Mouse (Mus musculus) limb, embryonic 15.5 days (tissue): ENCODE measurements around the gene Kcnip2. TPM values are rescaled to one million over a fixed set of nuclear protein-coding genes. Genes with fewer than 3 reads are reported as not detected.
"Not testable (repeated sequence)": the region's sequence is repeated elsewhere in the genome, so short reads cannot be mapped to it uniquely, and the experiment has no call there.

Source experiments
- ATAC-seq: fragments of 200-750 bp; cut with Nextera tagmentation; 2 replicates; pipeline ENCODE4 v1.8.0; 2017; ENCODE audit warnings: low read depth, moderate TSS enrichment; ENCODE audit not compliant: insufficient number of reproducible peaks, low FRiP score, low TSS enrichment
- H3K27ac ChIP-seq: fragments of 300-500 bp; sonication (generic); 2 replicates; pipeline ENCODE4 v1.5.1; 2015; ENCODE audit warnings: moderate library complexity, mild to moderate bottlenecking, inconsistent platforms
- H3K27me3 ChIP-seq: fragments of 300-500 bp; sonication (generic); 2 replicates; pipeline ENCODE4 v1.6.1; 2015; ENCODE audit warnings: inconsistent platforms
- H3K36me3 ChIP-seq: fragments of 300-500 bp; sonication (generic); 2 replicates; pipeline ENCODE4 v1.6.1; 2015; ENCODE audit warnings: inconsistent platforms
- H3K4me1 ChIP-seq: fragments of 300-500 bp; sonication (generic); 2 replicates; pipeline ENCODE4 v1.6.1; 2015; ENCODE audit warnings: inconsistent platforms
- H3K4me2 ChIP-seq: fragments of 300-500 bp; sonication (generic); 2 replicates; pipeline ENCODE4 v1.6.1; 2015; ENCODE audit warnings: mild to moderate bottlenecking, inconsistent platforms
- H3K4me3 ChIP-seq: fragments of 300-500 bp; sonication (generic); 2 replicates; pipeline ENCODE4 v1.5.1; 2015; ENCODE audit warnings: mild to moderate bottlenecking, inconsistent platforms
- H3K9ac ChIP-seq: fragments of 300-500 bp; sonication (generic); 2 replicates; pipeline ENCODE4 v1.6.1; 2015; ENCODE audit warnings: inconsistent platforms
- H3K9me3 ChIP-seq: fragments of 300-500 bp; sonication (generic); 2 replicates; pipeline ENCODE4 v1.6.1; 2016; ENCODE audit warnings: inconsistent platforms
- WGBS: fragments of 180-500 bp; shearing (Covaris S2); methylation state at CpG from one replicate; pipeline ENCODE4 v1.1.7; 2015; 5-methylcytosine and 5-hydroxymethylcytosine counted together
- polyA plus RNA-seq: library from polyadenylated mRNA; unstranded; fragments of >200 nt; fragmentation: Nextera tagmentation; extraction: Ambion mirVana; gene quantifications from 2 replicates; pipeline ENCODE4 v1.2.1, GENCODE M21; 2015

Gene Kcnip2
- polyA plus RNA-seq, 1 experiment from 2014 or later: 0.69 TPM

DNA sequence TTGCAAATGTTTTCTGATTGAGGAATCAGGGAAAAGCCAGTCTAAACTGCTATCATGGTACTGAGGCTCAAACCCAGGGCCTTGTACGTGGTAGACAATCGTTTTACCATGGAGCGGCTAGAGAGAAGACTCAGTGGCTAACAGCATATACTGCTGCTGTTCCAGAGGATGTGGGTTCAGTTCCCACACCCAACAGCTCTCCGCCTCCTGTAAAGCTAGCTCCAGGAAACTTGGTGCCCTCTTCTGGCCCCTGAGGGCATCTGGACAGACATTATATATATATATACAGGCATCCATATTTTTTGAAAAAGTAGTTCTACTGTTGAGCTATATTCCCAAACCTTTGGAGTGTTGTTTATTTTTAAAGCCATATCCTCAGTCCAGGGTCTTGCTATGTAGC, 8.1 kb downstream of the Kcnip2 start:
- H3K4me1 ChIP-seq: peaks cover 12% of the 10 kb centered on the region; the same call in 1 of the 2 replicates
- H3K9me3 ChIP-seq: no peaks in the 10 kb centered on the region
- H3K4me2 ChIP-seq: no peak overlapping the region
- WGBS: 95% methylated on average over 4 of the region's 4 CpGs
- H3K27me3 ChIP-seq: peaks cover 17% of the 10 kb centered on the region; the same call in 1 of the 2 replicates
- no peak overlapping the region for H3K4me3 ChIP-seq
- no peak for ATAC-seq
- H3K36me3 ChIP-seq: no peaks in the 10 kb centered on the region
- H3K27ac ChIP-seq: no peak overlapping the region
- no peak overlapping the region for H3K9ac ChIP-seq

DNA sequence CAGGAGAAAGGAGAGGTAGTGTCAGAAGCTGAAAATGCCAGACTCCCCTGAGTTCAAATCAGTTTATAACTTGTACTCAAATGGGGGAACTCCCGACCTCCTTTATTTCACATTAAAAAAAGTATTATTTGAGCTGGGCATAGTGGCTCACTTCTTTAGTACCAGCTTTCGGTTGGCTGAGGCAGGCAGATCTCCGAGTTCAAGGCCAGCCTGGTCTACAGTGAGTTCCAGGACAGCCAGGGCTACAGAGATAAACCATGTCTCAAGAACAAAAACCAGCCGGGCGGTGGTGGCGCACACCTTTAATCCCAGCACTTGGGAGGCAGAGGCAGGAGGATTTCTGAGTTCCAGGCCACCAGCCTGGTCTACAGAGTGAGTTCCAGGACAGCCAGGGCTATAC, 10.0 kb downstream of the Kcnip2 start:
- H3K9ac ChIP-seq, H3K4me1 ChIP-seq, ATAC-seq, H3K9me3 ChIP-seq, H3K36me3 ChIP-seq, H3K4me2 ChIP-seq, H3K27ac ChIP-seq, H3K4me3 ChIP-seq, H3K27me3 ChIP-seq: not testable (repeated sequence)
- WGBS: 90% methylated on average over 6 of the region's 6 CpGs

DNA sequence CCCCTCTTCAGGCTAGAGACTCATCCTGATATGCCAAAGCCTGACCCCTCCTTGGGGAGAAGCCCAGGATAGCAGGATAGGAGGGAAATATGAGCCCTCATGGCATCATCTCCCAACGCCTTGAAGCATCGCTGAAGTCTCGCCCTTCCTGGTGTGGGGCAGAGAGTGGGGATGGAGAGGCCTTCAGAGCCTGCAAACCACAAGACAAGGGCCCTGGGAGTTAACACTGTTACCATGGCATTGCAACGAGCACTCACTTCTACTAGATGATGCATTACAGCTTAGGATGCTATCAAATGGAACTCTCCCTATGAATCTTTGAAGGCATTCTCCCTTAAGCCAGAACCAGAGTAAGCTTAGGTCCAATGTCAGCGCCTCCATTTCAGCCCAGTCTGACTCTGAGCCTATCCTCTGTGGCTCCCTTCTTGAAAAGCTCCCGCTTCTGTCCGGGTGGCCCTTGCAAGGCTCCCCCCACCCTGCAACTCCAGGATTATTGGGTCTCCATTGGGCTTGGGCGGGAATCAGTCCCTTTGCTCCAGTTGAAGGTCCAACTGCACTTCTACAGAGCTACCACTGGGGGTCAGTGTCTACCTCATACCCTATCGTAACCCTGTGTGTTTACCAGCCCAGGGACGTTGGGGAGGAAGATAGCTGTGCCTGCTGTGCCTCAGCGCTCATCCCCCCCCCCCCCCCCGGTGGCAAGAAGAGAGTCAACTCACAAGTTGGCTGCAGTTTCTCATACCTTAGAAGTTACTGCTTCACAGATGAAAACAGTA, 11.1 kb downstream of the Kcnip2 start:
- H3K9me3 ChIP-seq: no peaks in the 10 kb centered on the region
- H3K4me1 ChIP-seq: 0 out of 2 replicates have a peak, but pooled peaks cover 2% of the 10 kb centered on the region
- H3K9ac ChIP-seq: no peak overlapping the region
- ATAC-seq: no peak
- H3K27me3 ChIP-seq: peaks cover 3% of the 10 kb centered on the region; the same call in 1 of the 2 replicates
- 24% methylated on average over 12 of the region's 12 CpGs for WGBS
- H3K4me2 ChIP-seq: no peak overlapping the region
- H3K36me3 ChIP-seq: no peaks in the 10 kb centered on the region
- no peak overlapping the region for H3K4me3 ChIP-seq
- no peak overlapping the region for H3K27ac ChIP-seq

DNA sequence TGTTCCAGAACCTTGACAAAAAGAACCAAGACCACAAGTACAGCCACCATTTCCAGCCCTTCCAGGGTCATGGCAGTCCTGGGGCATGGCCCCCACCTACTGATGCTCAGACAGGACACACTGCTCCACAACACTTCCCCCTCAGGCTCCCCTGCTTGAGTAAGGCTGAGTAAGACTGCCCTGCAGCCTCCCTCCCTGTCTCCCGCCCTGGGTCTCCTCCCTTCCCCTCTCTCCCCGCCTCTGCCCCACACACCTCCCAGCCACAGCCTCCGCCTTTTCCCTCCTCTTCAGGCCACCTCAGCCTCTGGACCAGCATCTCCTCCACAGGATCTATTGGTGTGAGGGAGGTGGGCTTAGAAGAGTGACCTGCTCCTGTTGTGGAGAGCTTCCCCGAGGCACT, 12.5 kb downstream of the Kcnip2 start:
- ATAC-seq: no peak
- no peak overlapping the region for H3K4me3 ChIP-seq
- H3K27me3 ChIP-seq: peaks cover 3% of the 10 kb centered on the region; the same call in 1 of the 2 replicates
- H3K36me3 ChIP-seq: no peaks in the 10 kb centered on the region
- H3K4me1 ChIP-seq: 0 out of 2 replicates have a peak, but pooled peaks cover 2% of the 10 kb centered on the region
- H3K9me3 ChIP-seq: no peaks in the 10 kb centered on the region
- H3K9ac ChIP-seq: no peak overlapping the region
- 23% methylated on average over 4 of the region's 4 CpGs for whole genome bisulfite sequencing
- no peak overlapping the region for H3K4me2 ChIP-seq
- H3K27ac ChIP-seq: no peak overlapping the region

DNA sequence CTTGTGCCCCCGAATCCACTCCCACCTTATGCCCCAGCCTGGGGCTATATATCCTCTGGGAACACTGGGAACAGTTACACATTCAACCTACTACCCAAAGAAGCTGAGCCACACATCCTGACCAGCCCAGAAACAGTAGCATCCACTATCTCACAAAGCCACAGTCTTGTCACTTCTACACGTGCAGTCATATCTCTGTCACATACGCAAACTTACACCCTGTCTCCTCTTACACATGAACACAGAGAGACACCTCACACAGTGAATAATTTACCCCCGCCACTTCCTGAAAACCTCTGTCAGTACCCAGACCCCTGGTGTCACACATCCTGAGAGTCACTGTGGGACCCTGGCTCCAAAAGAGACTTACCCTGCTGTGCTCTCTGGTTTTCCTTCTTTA, 13.2 kb downstream of the Kcnip2 start:
- peaks cover 3% of the 10 kb centered on the region; the same call in 1 of the 2 replicates for H3K27me3 ChIP-seq
- 70% methylated on average over 4 of the region's 4 CpGs for WGBS
- no peak for ATAC-seq
- no peak overlapping the region for H3K4me3 ChIP-seq
- no peak overlapping the region for H3K9ac ChIP-seq
- H3K27ac ChIP-seq: no peak overlapping the region
- H3K36me3 ChIP-seq: no peaks in the 10 kb centered on the region
- H3K9me3 ChIP-seq: no peaks in the 10 kb centered on the region
- 0 out of 2 replicates have a peak, but pooled peaks cover 2% of the 10 kb centered on the region for H3K4me1 ChIP-seq
- no peak overlapping the region for H3K4me2 ChIP-seq

DNA sequence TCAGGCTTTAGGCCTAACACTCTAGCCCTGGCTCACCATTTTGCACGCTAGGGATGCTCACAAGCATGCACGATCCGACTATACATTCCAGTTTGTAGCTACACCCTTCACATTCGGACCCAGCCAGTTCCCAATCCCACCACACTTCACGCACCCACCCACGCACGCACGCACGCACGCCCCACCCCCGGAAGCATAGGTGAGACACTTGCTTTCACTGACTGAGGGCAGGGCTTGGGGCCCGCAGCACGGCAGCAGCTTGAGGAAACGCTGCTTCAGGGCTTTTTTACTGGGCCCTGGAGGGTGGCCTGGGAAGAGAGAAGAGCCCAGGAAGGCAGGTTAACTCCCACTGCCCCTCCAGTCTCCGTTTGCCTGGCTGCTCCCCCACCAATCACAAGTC, 19.0 kb downstream of the Kcnip2 start:
- H3K9me3 ChIP-seq: no peaks in the 10 kb centered on the region
- no peak overlapping the region for H3K4me2 ChIP-seq
- no peaks in the 10 kb centered on the region for H3K27me3 ChIP-seq
- H3K4me3 ChIP-seq: no peak overlapping the region
- peaks cover 10% of the 10 kb centered on the region; the same call in 1 of the 2 replicates for H3K4me1 ChIP-seq
- H3K27ac ChIP-seq: no peak overlapping the region
- no peak for ATAC-seq
- no peak overlapping the region for H3K9ac ChIP-seq
- WGBS: 66% methylated on average over 15 of the region's 15 CpGs
- H3K36me3 ChIP-seq: no peaks in the 10 kb centered on the region

DNA sequence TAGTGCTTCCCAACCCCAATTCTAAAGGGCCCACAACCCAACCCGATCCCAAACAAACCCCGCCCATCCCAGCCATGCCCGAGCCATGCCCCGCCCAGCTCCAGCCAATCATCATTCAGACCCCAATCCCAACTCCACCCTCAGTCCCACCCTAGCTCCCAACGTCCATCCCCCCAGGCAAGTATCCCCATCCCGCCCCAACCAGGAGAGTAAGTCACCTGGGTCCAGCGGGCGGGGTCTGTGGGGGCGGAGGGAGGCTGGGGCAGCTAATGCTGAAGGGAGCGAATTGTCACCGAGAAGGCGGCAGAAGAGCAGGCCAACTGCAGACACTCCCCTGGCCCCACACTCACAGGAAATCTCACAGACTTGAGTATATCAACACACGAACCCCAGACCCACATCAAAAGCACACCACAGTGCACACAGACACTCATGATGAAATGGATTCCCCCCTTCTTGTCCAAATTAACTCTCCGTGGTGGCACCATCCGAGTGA, 19.8 kb downstream of the Kcnip2 start:
- H3K9ac ChIP-seq: no peak overlapping the region
- peaks cover 10% of the 10 kb centered on the region; the same call in 1 of the 2 replicates for H3K4me1 ChIP-seq
- no peaks in the 10 kb centered on the region for H3K36me3 ChIP-seq
- peak overlapping the region; percentile 15 for H3K4me3 ChIP-seq
- H3K27me3 ChIP-seq: no peaks in the 10 kb centered on the region
- 0 out of 2 replicates have a peak overlapping the region, but pooled peaks have one; percentile 27 for H3K27ac ChIP-seq
- H3K4me2 ChIP-seq: peak overlapping the region; percentile 44
- no peaks in the 10 kb centered on the region for H3K9me3 ChIP-seq
- 0 out of 2 replicates have a peak, but pooled peaks have one; percentile 42 for ATAC-seq
- 7% methylated on average over 15 of the region's 15 CpGs for WGBS

DNA sequence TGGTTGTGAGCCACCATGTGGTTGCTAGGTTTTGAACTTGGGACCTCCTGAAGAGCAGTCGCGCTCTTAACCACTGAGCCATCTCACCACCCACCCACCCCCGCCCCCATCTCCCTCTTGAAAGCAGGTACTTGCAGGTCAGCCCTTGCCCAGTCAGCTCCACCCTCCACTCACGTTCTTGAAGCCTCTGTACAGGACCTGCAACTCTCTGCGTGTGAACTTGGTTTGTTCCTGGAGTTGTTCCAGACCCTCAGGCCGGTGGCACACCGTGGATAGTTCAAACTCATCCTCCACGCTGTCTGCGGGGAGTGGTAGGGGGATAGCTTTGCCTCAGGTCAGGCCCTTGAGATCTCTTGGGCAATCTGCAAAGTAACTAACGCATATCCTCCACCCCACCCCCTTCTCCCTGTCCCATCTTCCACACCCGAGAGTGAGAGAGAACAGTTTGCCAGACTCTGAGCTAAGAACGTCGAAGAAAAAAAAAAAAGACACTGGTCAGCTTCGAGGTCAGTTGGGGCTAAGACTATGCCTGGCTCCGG, 20.4 kb downstream of the Kcnip2 start:
- ATAC-seq: 0 out of 2 replicates have a peak, but pooled peaks have one; percentile 10
- Histone ChIP-seq H3K27ac (0 out of 2 replicates have a peak overlapping the region, but pooled peaks have one; percentile 27), H3K4me1 (peaks cover 10% of the 10 kb centered on the region; the same call in 1 of the 2 replicates), H3K36me3 (no peaks in the 10 kb centered on the region), H3K4me3 (peak overlapping the region; percentile 15), H3K27me3 (no peaks in the 10 kb centered on the region), H3K4me2 (peak overlapping the region; percentile 44), H3K9ac (no peak overlapping the region), H3K9me3 (no peaks in the 10 kb centered on the region)
- WGBS: 27% methylated on average over 15 of the region's 15 CpGs

DNA sequence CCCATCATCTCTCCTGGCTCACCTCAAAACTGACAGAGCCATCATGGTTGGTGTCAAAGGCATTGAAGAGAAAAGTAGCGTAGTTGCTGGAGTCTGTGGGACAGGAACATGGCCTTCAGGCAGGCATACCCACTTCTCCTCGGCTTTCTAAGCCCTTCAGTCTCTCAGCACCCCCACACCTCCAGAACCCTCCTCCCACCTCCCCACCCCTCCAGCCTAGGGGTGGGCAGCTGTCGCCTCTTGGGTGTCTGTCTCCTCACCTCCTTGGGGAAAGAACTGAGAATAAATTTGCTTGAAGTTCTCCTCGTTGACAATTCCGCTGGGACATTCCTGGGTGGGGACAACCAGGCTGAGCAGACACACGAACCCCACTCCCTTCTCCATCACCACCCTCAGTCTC, 21.1 kb downstream of the Kcnip2 start:
- WGBS: 52% methylated on average over 6 of the region's 6 CpGs
- H3K9ac ChIP-seq: no peak overlapping the region
- H3K9me3 ChIP-seq: no peaks in the 10 kb centered on the region
- H3K4me3 ChIP-seq: no peak overlapping the region
- no peak for ATAC-seq
- no peaks in the 10 kb centered on the region for H3K36me3 ChIP-seq
- H3K4me1 ChIP-seq: peaks cover 10% of the 10 kb centered on the region; the same call in 1 of the 2 replicates
- no peak overlapping the region for H3K4me2 ChIP-seq
- no peaks in the 10 kb centered on the region for H3K27me3 ChIP-seq
- no peak overlapping the region for H3K27ac ChIP-seq

DNA sequence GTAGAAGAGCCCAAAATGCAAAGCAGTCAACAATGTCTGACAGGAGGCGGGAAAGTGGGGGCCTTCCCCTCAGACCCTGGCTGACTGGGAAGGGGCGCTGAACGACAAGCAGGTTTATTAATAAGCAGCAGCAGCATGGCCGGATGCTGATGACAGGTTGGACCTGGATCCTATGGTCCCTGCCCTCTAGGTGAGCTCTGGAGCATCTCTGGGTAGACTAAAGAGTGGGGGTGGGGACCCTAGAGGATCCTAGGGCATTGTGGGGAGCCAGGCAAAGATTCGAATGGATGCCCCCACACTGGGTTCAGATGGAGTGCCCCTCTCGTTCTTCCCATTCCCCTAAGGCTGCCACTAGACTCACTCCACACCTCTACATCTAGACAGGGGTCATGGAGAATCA, 23.5 kb downstream of the Kcnip2 start:
- WGBS: 82% methylated on average over 6 of the region's 6 CpGs
- Histone ChIP-seq H3K9me3 (no peaks in the 10 kb centered on the region), H3K9ac (no peak overlapping the region), H3K36me3 (no peaks in the 10 kb centered on the region), H3K27me3 (no peaks in the 10 kb centered on the region), H3K4me2 (no peak overlapping the region), H3K27ac (no peak overlapping the region), H3K4me3 (no peak overlapping the region), H3K4me1 (peaks cover 10% of the 10 kb centered on the region; the same call in 1 of the 2 replicates)
- no peak for ATAC-seq

DNA sequence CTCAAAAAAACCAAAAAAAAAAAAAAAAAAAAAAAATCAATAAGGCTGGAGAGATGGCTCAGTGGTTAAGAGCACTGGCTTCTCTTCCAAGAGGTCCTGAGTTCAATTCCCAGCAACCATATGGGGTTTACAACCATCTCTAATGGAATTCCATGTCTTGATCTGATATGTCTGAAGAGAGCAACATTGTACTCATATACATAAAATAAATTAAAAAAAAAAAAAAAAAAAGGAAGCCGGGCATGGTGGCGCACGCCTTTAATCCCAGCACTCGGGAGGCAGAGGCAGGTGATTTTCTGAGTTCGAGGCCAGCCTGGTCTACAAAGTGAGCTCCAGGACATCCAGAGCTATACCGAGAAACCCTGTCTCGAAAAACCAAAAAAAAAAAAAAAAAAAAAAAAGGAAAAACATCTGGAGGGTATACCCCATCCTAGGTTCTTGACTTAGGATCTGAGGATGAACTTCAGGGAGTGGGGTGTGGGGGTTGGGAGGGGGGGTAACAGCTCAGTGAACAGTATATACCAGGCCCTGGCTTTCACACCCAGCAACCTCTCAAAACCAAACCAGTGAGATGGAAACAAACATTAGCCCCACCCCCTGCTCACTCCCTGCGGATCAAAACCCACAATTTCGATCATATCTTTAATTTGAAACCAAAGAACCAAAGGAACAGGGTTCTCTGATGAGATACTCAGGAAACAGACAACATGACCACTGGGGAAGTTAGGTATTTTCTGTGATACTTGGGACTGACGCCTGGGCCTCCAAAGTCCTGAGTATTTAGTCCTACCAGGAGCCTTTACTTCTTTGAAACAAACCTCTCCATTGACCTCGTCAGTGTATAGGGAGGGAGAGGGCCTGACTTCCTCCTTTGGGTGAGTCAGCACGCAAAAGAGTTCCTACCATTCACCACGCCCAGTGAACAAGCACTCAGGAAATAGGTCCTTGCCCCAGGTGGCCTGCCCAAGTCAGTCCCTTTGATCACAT, 25.7 kb downstream of the Kcnip2 start:
- Histone ChIP-seq H3K27me3 (no peaks in the 10 kb centered on the region), H3K4me1 (peaks cover 2% of the 10 kb centered on the region; the same call in 1 of the 2 replicates), H3K9me3 (no peaks in the 10 kb centered on the region), H3K9ac (no peak overlapping the region), H3K4me3 (no peak overlapping the region), H3K36me3 (no peaks in the 10 kb centered on the region), H3K27ac (no peak overlapping the region), H3K4me2 (no peak overlapping the region)
- ATAC-seq: no peak
- 73% methylated on average over 13 of the region's 13 CpGs for WGBS
